Mouse (Mus musculus): Measurements from ENCODE around the gene Sdc3. TPM values are rescaled to one million over a fixed set of nuclear protein-coding genes. Genes with fewer than 3 reads are reported as not detected.

Gene Sdc3
- polyA plus RNA-seq, 1 experiment, result 18.1 TPM

GRCm38 (mm10) chr4:130804292-130804691, 12.0 kb downstream of the Sdc3 start:
- peaks cover 3% of the 10 kb centered on the region for H3K4me1 ChIP-seq (ENCODE audit: control insufficient read depth, insufficient read depth, low read length)
- TF ChIP-seq CTCF (IDR thresholded peaks at IDR 0.05; ENCODE audit: control insufficient read depth, insufficient read depth, low read length) (no peak), POLR2A (IDR thresholded peaks at IDR 0.05; ENCODE audit: borderline replicate concordance, control insufficient read depth, low read depth, low read length) (no peak)
- H3K27ac ChIP-seq (ENCODE audit: control insufficient read depth, insufficient read depth, low read depth, low read length, poor library complexity), result no peak overlapping the region
- WGBS, result 66% methylated on average over 2 of the region's 2 CpGs
- no peak overlapping the region for H3K4me3 ChIP-seq (replicated peaks; ENCODE audit: control insufficient read depth, low read depth, low read length)

GRCm38 (mm10) chr4:130804771-130805361, 12.5 kb downstream of the Sdc3 start:
- Histone ChIP-seq H3K4me1 (ENCODE audit: control insufficient read depth, insufficient read depth, low read length) (peaks cover 1% of the 10 kb centered on the region), H3K4me3 (replicated peaks; ENCODE audit: control insufficient read depth, low read depth, low read length) (no peak overlapping the region), H3K27ac (ENCODE audit: control insufficient read depth, insufficient read depth, low read depth, low read length, poor library complexity) (no peak overlapping the region)
- no peak for TF ChIP-seq POLR2A (IDR thresholded peaks at IDR 0.05; ENCODE audit: borderline replicate concordance, control insufficient read depth, low read depth, low read length)
- no peak for TF ChIP-seq CTCF (IDR thresholded peaks at IDR 0.05; ENCODE audit: control insufficient read depth, insufficient read depth, low read length)
- 80% methylated on average over 7 of the region's 7 CpGs for WGBS

- TF ChIP-seq POLR2A (IDR thresholded peaks at IDR 0.05; ENCODE audit: borderline replicate concordance, control insufficient read depth, low read depth, low read length), result no peak
- TF ChIP-seq CTCF (IDR thresholded peaks at IDR 0.05; ENCODE audit: control insufficient read depth, insufficient read depth, low read length), result no peak
- Histone ChIP-seq H3K4me1 (ENCODE audit: control insufficient read depth, insufficient read depth, low read length) (peaks cover 1% of the 10 kb centered on the region), H3K27ac (ENCODE audit: control insufficient read depth, insufficient read depth, low read depth, low read length, poor library complexity) (no peak overlapping the region), H3K4me3 (replicated peaks; ENCODE audit: control insufficient read depth, low read depth, low read length) (no peak overlapping the region)
- WGBS, result 80% methylated on average over 7 of the region's 7 CpGs
These were observed 13.4 kb downstream of the Sdc3 start for GRCm38 (mm10) chr4:130805746-130806145.

GRCm38 (mm10) chr4:130806746-130807145, 14.4 kb downstream of the Sdc3 start:
- no peak overlapping the region for H3K27ac ChIP-seq (ENCODE audit: control insufficient read depth, insufficient read depth, low read depth, low read length, poor library complexity)
- no peak overlapping the region for H3K4me3 ChIP-seq (replicated peaks; ENCODE audit: control insufficient read depth, low read depth, low read length)
- WGBS, result 87% methylated on average over 9 of the region's 9 CpGs
- TF ChIP-seq CTCF (IDR thresholded peaks at IDR 0.05; ENCODE audit: control insufficient read depth, insufficient read depth, low read length), result no peak
- no peak for TF ChIP-seq POLR2A (IDR thresholded peaks at IDR 0.05; ENCODE audit: borderline replicate concordance, control insufficient read depth, low read depth, low read length)
- no peaks in the 10 kb centered on the region for H3K4me1 ChIP-seq (ENCODE audit: control insufficient read depth, insufficient read depth, low read length)

GRCm38 (mm10) chr4:130809784-130810183, 17.4 kb downstream of the Sdc3 start:
- Histone ChIP-seq H3K27ac (ENCODE audit: control insufficient read depth, insufficient read depth, low read depth, low read length, poor library complexity) (no peak overlapping the region), H3K4me1 (ENCODE audit: control insufficient read depth, insufficient read depth, low read length) (no peaks in the 10 kb centered on the region; the same call in 1 of the 2 replicates), H3K4me3 (replicated peaks; ENCODE audit: control insufficient read depth, low read depth, low read length) (no peak overlapping the region)
- WGBS, result 82% methylated on average over 5 of the region's 5 CpGs
- TF ChIP-seq POLR2A (IDR thresholded peaks at IDR 0.05; ENCODE audit: borderline replicate concordance, control insufficient read depth, low read depth, low read length) (no peak), CTCF (IDR thresholded peaks at IDR 0.05; ENCODE audit: control insufficient read depth, insufficient read depth, low read length) (no peak)

GRCm38 (mm10) chr4:130810845-130811244, 18.5 kb downstream of the Sdc3 start:
- Histone ChIP-seq H3K4me3 (replicated peaks; ENCODE audit: control insufficient read depth, low read depth, low read length) (no peak overlapping the region), H3K27ac (ENCODE audit: control insufficient read depth, insufficient read depth, low read depth, low read length, poor library complexity) (no peak overlapping the region), H3K4me1 (ENCODE audit: control insufficient read depth, insufficient read depth, low read length) (no peaks in the 10 kb centered on the region; the same call in 1 of the 2 replicates)
- 86% methylated on average over 3 of the region's 3 CpGs for WGBS
- TF ChIP-seq POLR2A (IDR thresholded peaks at IDR 0.05; ENCODE audit: borderline replicate concordance, control insufficient read depth, low read depth, low read length) (no peak), CTCF (IDR thresholded peaks at IDR 0.05; ENCODE audit: control insufficient read depth, insufficient read depth, low read length) (no peak)

- 77% methylated on average over 7 of the region's 7 CpGs for WGBS
- Histone ChIP-seq H3K4me1 (ENCODE audit: control insufficient read depth, insufficient read depth, low read length) (no peaks in the 10 kb centered on the region; the same call in 1 of the 2 replicates), H3K27ac (ENCODE audit: control insufficient read depth, insufficient read depth, low read depth, low read length, poor library complexity) (no peak overlapping the region), H3K4me3 (replicated peaks; ENCODE audit: control insufficient read depth, low read depth, low read length) (no peak overlapping the region)
- TF ChIP-seq CTCF (IDR thresholded peaks at IDR 0.05; ENCODE audit: control insufficient read depth, insufficient read depth, low read length) (no peak), POLR2A (IDR thresholded peaks at IDR 0.05; ENCODE audit: borderline replicate concordance, control insufficient read depth, low read depth, low read length) (no peak)
These were observed 19.0 kb downstream of the Sdc3 start for GRCm38 (mm10) chr4:130811385-130811784.

GRCm38 (mm10) chr4:130813958-130814357, 21.6 kb downstream of the Sdc3 start:
- TF ChIP-seq CTCF (IDR thresholded peaks at IDR 0.05; ENCODE audit: control insufficient read depth, insufficient read depth, low read length) (no peak), POLR2A (IDR thresholded peaks at IDR 0.05; ENCODE audit: borderline replicate concordance, control insufficient read depth, low read depth, low read length) (no peak)
- WGBS, result 58% methylated on average over 2 of the region's 2 CpGs
- Histone ChIP-seq H3K27ac (ENCODE audit: control insufficient read depth, insufficient read depth, low read depth, low read length, poor library complexity) (no peak overlapping the region; the same call in 1 of the 2 replicates), H3K4me3 (replicated peaks; ENCODE audit: control insufficient read depth, low read depth, low read length) (no peak overlapping the region), H3K4me1 (ENCODE audit: control insufficient read depth, insufficient read depth, low read length) (no peaks in the 10 kb centered on the region; the same call in 1 of the 2 replicates)

All from bone marrow, adult 2 months (tissue).